In the genomic region with DNA sequence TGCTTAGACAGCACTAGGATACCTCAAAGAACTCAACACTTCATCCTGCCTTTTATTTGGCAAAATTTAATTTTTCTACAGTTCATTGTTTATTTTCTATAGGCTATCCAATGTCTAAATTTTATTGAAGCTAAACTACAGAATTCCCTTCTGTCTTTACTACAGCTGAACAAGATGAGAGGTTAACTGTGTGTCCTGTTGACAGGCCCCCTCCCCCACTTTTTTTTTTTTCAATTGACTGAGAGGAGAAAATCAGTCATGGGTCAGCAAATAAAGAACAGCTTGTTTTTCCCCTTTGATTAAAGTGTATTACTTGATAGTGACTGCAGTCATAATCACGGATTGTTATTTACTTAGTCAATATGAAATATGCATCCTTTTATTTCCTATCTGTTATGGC, we compare ENCODE assay signal across 27 mouse cellular contexts. TPM values are rescaled to one million over a fixed set of nuclear protein-coding genes. Genes with fewer than 3 reads are reported as not detected.
DNase-seq lines count a peak whose midpoint lies in the region; ATAC-seq and TF ChIP-seq lines count a peak whose summit lies in the region.
"Had no signal": no experiment of that assay in that cellular context is flagged by ENCODE, and none has a peak within 500 bp of the region (broad histone marks: within the 10 kb centered on the region; RNA-seq: fewer than 3 reads in every experiment).

No protein-coding gene starts in this region.

- peaks cover 33% of the 10 kb centered on the region for H3K4me1 ChIP-seq in hindbrain, embryonic 10.5 days (replicated peaks)
- peaks cover 6% of the 10 kb centered on the region; the same call in 1 of the 2 replicates for H3K4me1 ChIP-seq in hindbrain, embryonic 14.5 days (replicated peaks; ENCODE audit: control insufficient read depth, insufficient read depth, low read length)
- H3K4me1 ChIP-seq in midbrain, embryonic 10.5 days, result peaks cover 37% of the 10 kb centered on the region
- H3K4me1 ChIP-seq in midbrain, embryonic 15.5 days, result peaks cover 8% of the 10 kb centered on the region; the same call in 1 of the 2 replicates
- no peaks in the 10 kb centered on the region for H3K4me1 ChIP-seq in hindbrain, postnatal 0 days (ENCODE audit: insufficient read depth, low read length)
- H3K4me1 ChIP-seq: forebrain, embryonic 15.5 days had no signal

- no peak for ATAC-seq in hindbrain, embryonic 14.5 days (ENCODE audit: low FRiP score)
- ATAC-seq in midbrain, embryonic 15.5 days (replicated peaks), result no peak
- ATAC-seq in hindbrain, postnatal 0 days, result no peak
- ATAC-seq: CD4-positive, CD25-positive, alpha-beta regulatory T cell, adult 4 months; forebrain, embryonic 15.5 days; inflammation-experienced regulatory T-cells, adult 6 months; intestine, embryonic 16.5 days had no signal

- 0 out of 2 replicates have a peak, but pooled peaks cover 3% of the 10 kb centered on the region for H3K36me3 ChIP-seq in hindbrain, embryonic 10.5 days
- H3K36me3 ChIP-seq in hindbrain, embryonic 14.5 days (replicated peaks; ENCODE audit: control insufficient read depth, insufficient read depth), result no peaks in the 10 kb centered on the region
- 0 out of 2 replicates have a peak, but pooled peaks cover 3% of the 10 kb centered on the region for H3K36me3 ChIP-seq in midbrain, embryonic 10.5 days
- no peaks in the 10 kb centered on the region for H3K36me3 ChIP-seq in midbrain, embryonic 15.5 days (replicated peaks)
- H3K36me3 ChIP-seq in hindbrain, postnatal 0 days (ENCODE audit: insufficient read depth, low read length), result no peaks in the 10 kb centered on the region
- H3K36me3 ChIP-seq: forebrain, embryonic 12.5 days; forebrain, embryonic 15.5 days; heart, embryonic 15.5 days; hindbrain, embryonic 15.5 days had no signal

- no peaks in the 10 kb centered on the region for H3K27me3 ChIP-seq in hindbrain, embryonic 10.5 days (ENCODE audit: insufficient read depth, poor library complexity, severe bottlenecking)
- H3K27me3 ChIP-seq in hindbrain, embryonic 14.5 days (ENCODE audit: control insufficient read depth, insufficient read depth, low read length), result no peaks in the 10 kb centered on the region
- H3K27me3 ChIP-seq in midbrain, embryonic 10.5 days (ENCODE audit: low read depth, poor library complexity, severe bottlenecking), result no peaks in the 10 kb centered on the region
- no peaks in the 10 kb centered on the region for H3K27me3 ChIP-seq in midbrain, embryonic 15.5 days (replicated peaks)
- H3K27me3 ChIP-seq in hindbrain, postnatal 0 days (ENCODE audit: insufficient read depth, low read length), result no peaks in the 10 kb centered on the region
- H3K27me3 ChIP-seq: embryonic facial prominence, embryonic 13.5 days; forebrain, embryonic 12.5 days; forebrain, embryonic 15.5 days; heart, embryonic 12.5 days; heart, embryonic 15.5 days; hindbrain, embryonic 15.5 days had no signal

- no peak overlapping the region for H3K4me2 ChIP-seq in hindbrain, embryonic 14.5 days (replicated peaks)
- H3K4me2 ChIP-seq in midbrain, embryonic 15.5 days, result no peak overlapping the region
- no peak overlapping the region for H3K4me2 ChIP-seq in hindbrain, postnatal 0 days (ENCODE audit: low read depth, low read length)
- H3K4me2 ChIP-seq: embryonic facial prominence, embryonic 13.5 days; forebrain, embryonic 12.5 days; forebrain, embryonic 15.5 days; heart, embryonic 12.5 days; heart, embryonic 15.5 days; hindbrain, embryonic 15.5 days had no signal

- DNase-seq in hindbrain, embryonic 10.5 days (ENCODE audit: low spot score), result no peak
- DNase-seq in hindbrain, embryonic 14.5 days (ENCODE audit: low spot score), result no peak
- no peak for DNase-seq in midbrain, embryonic 10.5 days (ENCODE audit: low spot score)
- peak; percentile 15 for DNase-seq in hindbrain, postnatal 0 days (ENCODE audit: low spot score)
- no peak for DNase-seq in layer of hippocampus, adult 2 months (ENCODE audit: low spot score in 2 of 2)
- DNase-seq: adrenal gland, adult 2 months; adrenal gland, postnatal 14 days; cerebellum, adult 11 months; cerebellum, adult 2 months; cerebellum, adult 9-11 months; cerebellum, postnatal 25 days; gastrocnemius, postnatal 25 days; heart, adult 18-20 months; heart, postnatal 10 days; heart, postnatal 36 days had no signal

- 37% methylated on average over 1 of the region's 1 CpGs for WGBS in hindbrain, embryonic 10.5 days
- 30% methylated on average over 1 of the region's 1 CpGs for WGBS in hindbrain, embryonic 14.5 days
- 35% methylated on average over 1 of the region's 1 CpGs for WGBS in midbrain, embryonic 10.5 days
- 11% methylated on average over 1 of the region's 1 CpGs for WGBS in midbrain, embryonic 15.5 days
- 28% methylated on average over 1 of the region's 1 CpGs for WGBS in hindbrain, postnatal 0 days

- H3K4me3 ChIP-seq in hindbrain, embryonic 10.5 days, result no peak overlapping the region
- no peak overlapping the region for H3K4me3 ChIP-seq in hindbrain, embryonic 14.5 days (replicated peaks; ENCODE audit: low read length)
- H3K4me3 ChIP-seq in midbrain, embryonic 10.5 days, result no peak overlapping the region
- H3K4me3 ChIP-seq in midbrain, embryonic 15.5 days, result no peak overlapping the region
- H3K4me3 ChIP-seq in hindbrain, postnatal 0 days (ENCODE audit: low read length), result no peak overlapping the region
- no peak overlapping the region for H3K4me3 ChIP-seq in layer of hippocampus, adult 2 months
- H3K4me3 ChIP-seq: embryonic facial prominence, embryonic 10.5 days; embryonic facial prominence, embryonic 13.5 days; erythroblast, embryonic 14.5 days; forebrain, embryonic 12.5 days; forebrain, embryonic 15.5 days; heart, embryonic 12.5 days; heart, embryonic 15.5 days; hindbrain, embryonic 15.5 days had no signal

- H3K9ac ChIP-seq in hindbrain, embryonic 14.5 days, result no peak overlapping the region
- H3K9ac ChIP-seq in midbrain, embryonic 15.5 days, result no peak overlapping the region
- no peak overlapping the region for H3K9ac ChIP-seq in hindbrain, postnatal 0 days (replicated peaks; ENCODE audit: low read length)
- H3K9ac ChIP-seq: embryonic facial prominence, embryonic 13.5 days; forebrain, embryonic 12.5 days; forebrain, embryonic 15.5 days; heart, embryonic 12.5 days; heart, embryonic 15.5 days; hindbrain, embryonic 15.5 days had no signal

- peak overlapping the region; percentile 67 for H3K27ac ChIP-seq in hindbrain, embryonic 10.5 days
- H3K27ac ChIP-seq in hindbrain, embryonic 14.5 days, result no peak overlapping the region
- peak overlapping the region; percentile 68 for H3K27ac ChIP-seq in midbrain, embryonic 10.5 days (replicated peaks)
- H3K27ac ChIP-seq in midbrain, embryonic 15.5 days, result no peak overlapping the region
- H3K27ac ChIP-seq in hindbrain, postnatal 0 days, result no peak overlapping the region
- no peak overlapping the region for H3K27ac ChIP-seq in layer of hippocampus, adult 2 months
- H3K27ac ChIP-seq: embryonic facial prominence, embryonic 10.5 days; embryonic facial prominence, embryonic 13.5 days; forebrain, embryonic 12.5 days; forebrain, embryonic 15.5 days; heart, embryonic 15.5 days; hindbrain, embryonic 15.5 days had no signal

- no peak for TF ChIP-seq CTCF in hindbrain, postnatal 0 days (IDR thresholded peaks at IDR 0.05; ENCODE audit: low read depth)
- TF ChIP-seq CTCF in layer of hippocampus, adult 2 months (conservative IDR thresholded peaks at IDR 0.05), result no peak

- H3K9me3 ChIP-seq in hindbrain, embryonic 10.5 days, result no peaks in the 10 kb centered on the region
- no peaks in the 10 kb centered on the region for H3K9me3 ChIP-seq in hindbrain, embryonic 14.5 days (ENCODE audit: control insufficient read depth, low read length)
- H3K9me3 ChIP-seq in midbrain, embryonic 10.5 days (replicated peaks), result no peaks in the 10 kb centered on the region
- H3K9me3 ChIP-seq in midbrain, embryonic 15.5 days, result no peaks in the 10 kb centered on the region
- no peaks in the 10 kb centered on the region for H3K9me3 ChIP-seq in hindbrain, postnatal 0 days (ENCODE audit: low read length)
- H3K9me3 ChIP-seq: embryonic facial prominence, embryonic 10.5 days; embryonic facial prominence, embryonic 13.5 days; forebrain, embryonic 12.5 days; forebrain, embryonic 15.5 days; heart, embryonic 12.5 days; heart, embryonic 15.5 days; hindbrain, embryonic 15.5 days had no signal

RNA-seq across cellular contexts. Expression of gene Slc39a8, which starts 31.2 kb away (rescaled TPM):
- 17.0 and 23.6 TPM in 2 replicates for polyA plus RNA-seq in hindbrain, embryonic 10.5 days (2016; fragmentation: Nextera tagmentation; extraction: Ambion mirVana)
- 14.9 and 15.7 TPM in 2 replicates for polyA plus RNA-seq in hindbrain, embryonic 14.5 days (2014; fragmentation: Nextera tagmentation; extraction: Ambion mirVana)
- 20.9 and 22.7 TPM in 2 replicates for polyA plus RNA-seq in midbrain, embryonic 10.5 days (2016; fragmentation: Nextera tagmentation; extraction: Ambion mirVana)
- polyA plus RNA-seq in midbrain, embryonic 15.5 days (2015; fragmentation: Nextera tagmentation; extraction: Ambion mirVana), result 9.5 and 12.2 TPM in 2 replicates
- 22.4 TPM in 2 replicates for total RNA-seq in hindbrain, postnatal 0 days (2014; rRNA removed)
- polyA plus RNA-seq in hindbrain, postnatal 0 days (2015; fragmentation: Nextera tagmentation; extraction: Ambion mirVana), result 14.5 and 15.5 TPM in 2 replicates
- total RNA-seq in layer of hippocampus, adult 2 months (2021), result 1 to 10 TPM; 2.9 to 3.0 TPM

Comparison
In these comparisons a context has a peak if more than half of its experiments do, and no peak if none do; other contexts are left out.
1. H3K27ac ChIP-seq: peak in hindbrain, embryonic 10.5 days (single experiment) and midbrain, embryonic 10.5 days (single experiment); none in hindbrain, embryonic 14.5 days (single experiment), midbrain, embryonic 15.5 days (single experiment), hindbrain, postnatal 0 days (single experiment) and layer of hippocampus, adult 2 months (single experiment).